Mouse (Mus musculus) thymus, adult 2 months (tissue): ENCODE measurements around the gene Stag1. TPM values are rescaled to one million over a fixed set of nuclear protein-coding genes. Genes with fewer than 3 reads are reported as not detected.

Experiments used
- DNase-seq: peaks from one replicate; pipeline ENCODE4 v3.0.0; 2021
- H3K27ac ChIP-seq: fragments of 200-500 bp; 2 replicates; pipeline ENCODE4 v1.5.1; 2012; ENCODE audit warnings: low read length, control low read depth; ENCODE audit not compliant: control insufficient read depth, insufficient read depth
- H3K27me3 ChIP-seq: fragments of 200-500 bp; 2 replicates; pipeline ENCODE4 v1.6.1; 2012; ENCODE audit warnings: mild to moderate bottlenecking, low read length, moderate library complexity, mixed read lengths; ENCODE audit not compliant: control insufficient read depth, insufficient read depth
- H3K36me3 ChIP-seq: fragments of 200-500 bp; 2 replicates; pipeline ENCODE4 v1.6.1; 2012; ENCODE audit warnings: mild to moderate bottlenecking, low read length, moderate library complexity; ENCODE audit not compliant: control insufficient read depth, insufficient read depth
- H3K4me1 ChIP-seq: fragments of 200-500 bp; replicated peaks from 2 replicates; pipeline ENCODE4 v1.6.1; 2012; ENCODE audit warnings: low read length; ENCODE audit not compliant: control insufficient read depth, insufficient read depth
- H3K4me3 ChIP-seq: fragments of 200-500 bp; 2 replicates; pipeline ENCODE4 v1.5.1; 2012; ENCODE audit warnings: mild to moderate bottlenecking, low read length, control low read depth, moderate library complexity; ENCODE audit not compliant: control insufficient read depth, insufficient read depth
- CTCF ChIP-seq: fragments of 200-500 bp; IDR thresholded peaks from 2 replicates; pipeline ENCODE4 v1.5.1; 2012; ENCODE audit warnings: mild to moderate bottlenecking, control low read depth, low read length, moderate library complexity, borderline replicate concordance; ENCODE audit not compliant: control insufficient read depth, poor library complexity, insufficient read depth; ENCODE audit errors: extremely low read depth
- POLR2A ChIP-seq: fragments of 200-500 bp; IDR thresholded peaks from 2 replicates; pipeline ENCODE4 v1.6.1; 2012; ENCODE audit warnings: mild to moderate bottlenecking, low read length, control low read depth, moderate library complexity; ENCODE audit not compliant: control insufficient read depth, poor library complexity, insufficient read depth; ENCODE audit errors: extremely low read depth
- WGBS: fragments of 180-500 bp; shearing (Covaris S2); methylation state at CpG from one replicate; pipeline ENCODE4 v1.1.7; 2018; 5-methylcytosine and 5-hydroxymethylcytosine counted together
- polyA plus RNA-seq: library from polyadenylated mRNA; depleted of rRNA; stranded (reverse); fragments of >200 nt; gene quantifications from 2 replicates; pipeline ENCODE4 v1.2.3, GENCODE M21; 2012

Gene Stag1
- polyA plus RNA-seq, 1 experiment = 7.9 TPM

GRCm38 (mm10) chr9:100963428-100963912 is 365.9 kb downstream of the Stag1 start:
- Histone ChIP-seq H3K4me3 (no peak overlapping the region), H3K36me3 (no peaks in the 10 kb centered on the region), H3K27me3 (no peaks in the 10 kb centered on the region), H3K27ac (no peak overlapping the region), H3K4me1 (no peaks in the 10 kb centered on the region)
- DNase-seq = no peak
- WGBS = 100% methylated on average over 1 of the region's 1 CpGs
- TF ChIP-seq POLR2A (no peak), CTCF (no peak)

GRCm38 (mm10) chr9:100964106-100964505 is 366.5 kb downstream of the Stag1 start:
- TF ChIP-seq POLR2A (no peak), CTCF (no peak)
- H3K27ac ChIP-seq = no peak overlapping the region
- H3K4me3 ChIP-seq = no peak overlapping the region
- WGBS = 82% methylated on average over 4 of the region's 4 CpGs
- DNase-seq = no peak
- H3K4me1 ChIP-seq = no peaks in the 10 kb centered on the region
- no peaks in the 10 kb centered on the region for H3K27me3 ChIP-seq
- no peaks in the 10 kb centered on the region for H3K36me3 ChIP-seq

- H3K36me3 ChIP-seq = no peaks in the 10 kb centered on the region
- no peaks in the 10 kb centered on the region for H3K27me3 ChIP-seq
- H3K27ac ChIP-seq = no peak overlapping the region
- DNase-seq = no peak
- H3K4me3 ChIP-seq = no peak overlapping the region
- TF ChIP-seq POLR2A = no peak
- TF ChIP-seq CTCF = no peak
- 94% methylated on average over 2 of the region's 2 CpGs for WGBS
- H3K4me1 ChIP-seq = no peaks in the 10 kb centered on the region
These were observed 371.9 kb downstream of the Stag1 start for GRCm38 (mm10) chr9:100969461-100969860.

- H3K4me1 ChIP-seq = no peaks in the 10 kb centered on the region
- no peak for DNase-seq
- H3K4me3 ChIP-seq = no peak overlapping the region
- 97% methylated on average over 5 of the region's 5 CpGs for whole genome bisulfite sequencing
- H3K27me3 ChIP-seq = no peaks in the 10 kb centered on the region
- H3K27ac ChIP-seq = no peak overlapping the region
- no peak for TF ChIP-seq POLR2A
- TF ChIP-seq CTCF = no peak
- H3K36me3 ChIP-seq = no peaks in the 10 kb centered on the region
These were observed 381.1 kb downstream of the Stag1 start for GRCm38 (mm10) chr9:100978666-100979065.

GRCm38 (mm10) chr9:100979260-100979659 is 381.7 kb downstream of the Stag1 start:
- Histone ChIP-seq H3K27me3 (no peaks in the 10 kb centered on the region), H3K27ac (no peak overlapping the region), H3K36me3 (no peaks in the 10 kb centered on the region), H3K4me3 (no peak overlapping the region), H3K4me1 (no peaks in the 10 kb centered on the region)
- TF ChIP-seq POLR2A = no peak
- TF ChIP-seq CTCF = no peak
- 96% methylated on average over 5 of the region's 5 CpGs for WGBS
- no peak for DNase-seq

- DNase-seq = no peak
- Histone ChIP-seq H3K27me3 (no peaks in the 10 kb centered on the region), H3K27ac (no peak overlapping the region), H3K4me3 (no peak overlapping the region), H3K4me1 (no peaks in the 10 kb centered on the region), H3K36me3 (no peaks in the 10 kb centered on the region)
- TF ChIP-seq CTCF (no peak), POLR2A (no peak)
- 96% methylated on average over 7 of the region's 7 CpGs for WGBS
These were observed 385.2 kb downstream of the Stag1 start for GRCm38 (mm10) chr9:100982786-100983185.
